In the genomic region with DNA sequence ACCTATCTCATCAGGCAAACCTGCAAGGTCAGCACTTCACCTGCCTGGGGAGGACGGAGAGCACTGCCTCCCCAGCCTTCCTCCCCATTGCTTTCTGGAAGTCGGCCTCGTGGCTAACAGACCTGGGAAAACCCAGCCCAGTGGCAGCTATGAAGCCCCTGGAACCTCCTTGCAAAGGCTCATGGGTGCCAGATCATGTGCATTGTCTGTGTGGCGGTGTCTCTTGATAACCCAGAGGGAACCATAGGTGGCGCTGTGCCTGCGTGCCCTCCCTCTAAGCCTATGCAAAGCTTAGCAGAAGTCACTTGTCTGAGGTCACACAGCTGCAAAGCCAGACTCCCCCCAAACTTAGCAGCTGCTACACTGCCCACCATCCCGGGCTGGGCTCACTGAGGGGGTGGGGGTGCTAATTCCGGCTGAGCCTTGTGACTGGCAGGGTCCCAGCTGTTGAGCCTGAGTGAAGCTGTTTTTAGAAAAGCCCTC, we compare ENCODE assay signal across 8 mouse cellular contexts. TPM values are rescaled to one million over a fixed set of nuclear protein-coding genes. Genes with fewer than 3 reads are reported as not detected.
DNase-seq lines count a peak whose midpoint lies in the region; ATAC-seq and TF ChIP-seq lines count a peak whose summit lies in the region.

No protein-coding gene starts in this region.

- DNase-seq in ovary, postnatal 36 days (ENCODE audit: low spot score), result peak; percentile 54
- DNase-seq in ovary, adult 18-20 months (ENCODE audit: low spot score), result no peak
- DNase-seq in embryonic facial prominence, embryonic 10.5 days (ENCODE audit: low spot score), result peak; percentile 81
- DNase-seq in heart, adult 8-10 months (ENCODE audit: low spot score), result peak; percentile 58
- DNase-seq in kidney, adult 9 months, result peak; percentile 72
- DNase-seq in limb, embryonic 14.5 days (ENCODE audit: low spot score), result peak; percentile 84
- DNase-seq in midbrain, embryonic 14.5 days, result peak; percentile 77
- peak; percentile 83 to 86 for DNase-seq in spleen, postnatal 36 days (ENCODE audit: low spot score in 2 of 2)

- 0 out of 2 replicates have a peak overlapping the region, but pooled peaks have one; percentile 8 for H3K27ac ChIP-seq in embryonic facial prominence, embryonic 10.5 days (replicated peaks)
- H3K27ac ChIP-seq in limb, embryonic 14.5 days (replicated peaks; ENCODE audit: low read depth, low read length), result no peak overlapping the region
- no peak overlapping the region for H3K27ac ChIP-seq in midbrain, embryonic 14.5 days (replicated peaks; ENCODE audit: low read depth, low read length)

- no peaks in the 10 kb centered on the region for H3K36me3 ChIP-seq in embryonic facial prominence, embryonic 10.5 days (replicated peaks)
- peaks cover 4% of the 10 kb centered on the region; the same call in 1 of the 2 replicates for H3K36me3 ChIP-seq in limb, embryonic 14.5 days (ENCODE audit: control insufficient read depth, insufficient read depth, low read length)
- no peaks in the 10 kb centered on the region for H3K36me3 ChIP-seq in midbrain, embryonic 14.5 days (ENCODE audit: control insufficient read depth, insufficient read depth, low read length)

- peak overlapping the region; percentile 3; the same call in 1 of the 2 replicates for H3K9ac ChIP-seq in limb, embryonic 14.5 days (ENCODE audit: low read depth, low read length, severe bottlenecking)
- H3K9ac ChIP-seq in midbrain, embryonic 14.5 days (replicated peaks; ENCODE audit: low read length), result no peak overlapping the region

- 14% methylated on average over 8 of the region's 8 CpGs for WGBS in embryonic facial prominence, embryonic 10.5 days
- WGBS in limb, embryonic 14.5 days, result 16% methylated on average over 7 of the region's 8 CpGs
- 11% methylated on average over 8 of the region's 8 CpGs for WGBS in midbrain, embryonic 14.5 days

- no peaks in the 10 kb centered on the region for H3K9me3 ChIP-seq in embryonic facial prominence, embryonic 10.5 days
- H3K9me3 ChIP-seq in limb, embryonic 14.5 days (ENCODE audit: control insufficient read depth, low read length), result no peaks in the 10 kb centered on the region
- no peaks in the 10 kb centered on the region for H3K9me3 ChIP-seq in midbrain, embryonic 14.5 days (ENCODE audit: control insufficient read depth, low read length)

- peaks cover 57% of the 10 kb centered on the region for H3K27me3 ChIP-seq in embryonic facial prominence, embryonic 10.5 days (replicated peaks; ENCODE audit: low read depth, poor library complexity, severe bottlenecking)
- H3K27me3 ChIP-seq in limb, embryonic 14.5 days (ENCODE audit: control insufficient read depth, insufficient read depth, low read length), result peaks cover 7% of the 10 kb centered on the region; the same call in 1 of the 2 replicates
- H3K27me3 ChIP-seq in midbrain, embryonic 14.5 days (ENCODE audit: control insufficient read depth, insufficient read depth, low read length), result peaks cover 31% of the 10 kb centered on the region; the same call in 1 of the 2 replicates

- H3K4me1 ChIP-seq in embryonic facial prominence, embryonic 10.5 days, result peaks cover 42% of the 10 kb centered on the region
- peaks cover 13% of the 10 kb centered on the region; the same call in 1 of the 2 replicates for H3K4me1 ChIP-seq in limb, embryonic 14.5 days (ENCODE audit: control insufficient read depth, insufficient read depth, low read length)
- 0 out of 2 replicates have a peak, but pooled peaks cover 8% of the 10 kb centered on the region for H3K4me1 ChIP-seq in midbrain, embryonic 14.5 days (ENCODE audit: control insufficient read depth, insufficient read depth, low read length)

- TF ChIP-seq POLR2A in limb, embryonic 14.5 days (IDR thresholded peaks at IDR 0.05; ENCODE audit: borderline replicate concordance, extremely low read depth, insufficient read depth, insufficient read length), result no peak

- ATAC-seq in limb, embryonic 14.5 days (ENCODE audit: low FRiP score, low read depth), result peak; percentile 89
- ATAC-seq in midbrain, embryonic 14.5 days (ENCODE audit: low FRiP score, low TSS enrichment), result peak; percentile 51

- no peak overlapping the region for H3K4me3 ChIP-seq in embryonic facial prominence, embryonic 10.5 days
- no peak overlapping the region for H3K4me3 ChIP-seq in limb, embryonic 14.5 days (replicated peaks; ENCODE audit: low read length)
- no peak overlapping the region for H3K4me3 ChIP-seq in midbrain, embryonic 14.5 days (replicated peaks; ENCODE audit: low read depth, low read length)

- no peak overlapping the region for H3K4me2 ChIP-seq in limb, embryonic 14.5 days (replicated peaks; ENCODE audit: low read depth, low read length, severe bottlenecking)
- H3K4me2 ChIP-seq in midbrain, embryonic 14.5 days (ENCODE audit: low read length), result no peak overlapping the region

RNA-seq across cellular contexts. Expression of a gene that starts 1.9 kb away (rescaled TPM):
- 4.0 and 4.3 TPM in 2 replicates for polyA plus RNA-seq in embryonic facial prominence, embryonic 10.5 days (2016; fragmentation: Nextera tagmentation; extraction: Ambion mirVana)
- 100 to 1,000 TPM; 184 to 207 (median 193) TPM for total RNA-seq in heart, adult 8-10 months (2022)
- polyA plus RNA-seq in limb, embryonic 14.5 days (2012; rRNA removed), result 11.8 and 18.9 TPM in 2 replicates
- polyA plus RNA-seq in limb, embryonic 14.5 days (2014; fragmentation: Nextera tagmentation; extraction: Ambion mirVana), result 13.3 and 15.0 TPM in 2 replicates
- polyA plus RNA-seq in midbrain, embryonic 14.5 days (2014; fragmentation: Nextera tagmentation; extraction: Ambion mirVana), result 2.8 and 3.1 TPM in 2 replicates

RNA-seq across cellular contexts. Expression of a gene that starts 26.5 kb away (rescaled TPM):
- 332 TPM in 2 replicates for polyA plus RNA-seq in embryonic facial prominence, embryonic 10.5 days (2016; fragmentation: Nextera tagmentation; extraction: Ambion mirVana)
- total RNA-seq in heart, adult 8-10 months (2022), result 10 to 100 TPM; 28.3 to 35.2 (median 30.0) TPM
- polyA plus RNA-seq in limb, embryonic 14.5 days (2012; rRNA removed), result 179 and 184 TPM in 2 replicates
- 282 and 284 TPM in 2 replicates for polyA plus RNA-seq in limb, embryonic 14.5 days (2014; fragmentation: Nextera tagmentation; extraction: Ambion mirVana)
- polyA plus RNA-seq in midbrain, embryonic 14.5 days (2014; fragmentation: Nextera tagmentation; extraction: Ambion mirVana), result 62.3 and 63.9 TPM in 2 replicates

RNA-seq across cellular contexts. Expression of a gene that starts 29.4 kb away (rescaled TPM):
- polyA plus RNA-seq in embryonic facial prominence, embryonic 10.5 days (2016; fragmentation: Nextera tagmentation; extraction: Ambion mirVana), result 1.5 and 1.7 TPM in 2 replicates
- total RNA-seq in heart, adult 8-10 months (2022), result 10 to 100 TPM; 14.7 to 19.5 (median 17.7) TPM
- 27.5 and 29.8 TPM in 2 replicates for polyA plus RNA-seq in limb, embryonic 14.5 days (2012; rRNA removed)
- 6.9 and 7.0 TPM in 2 replicates for polyA plus RNA-seq in limb, embryonic 14.5 days (2014; fragmentation: Nextera tagmentation; extraction: Ambion mirVana)
- 0.89 and 1.6 TPM in 2 replicates for polyA plus RNA-seq in midbrain, embryonic 14.5 days (2014; fragmentation: Nextera tagmentation; extraction: Ambion mirVana)

RNA-seq across cellular contexts. Expression of a gene that starts 56.7 kb away (rescaled TPM):
- polyA plus RNA-seq in embryonic facial prominence, embryonic 10.5 days (2016; fragmentation: Nextera tagmentation; extraction: Ambion mirVana), result 47.0 and 53.4 TPM in 2 replicates
- total RNA-seq in heart, adult 8-10 months (2022), result 100 to 1,000 TPM; 161 to 195 (median 179) TPM
- polyA plus RNA-seq in limb, embryonic 14.5 days (2012; rRNA removed), result 305 and 332 TPM in 2 replicates
- polyA plus RNA-seq in limb, embryonic 14.5 days (2014; fragmentation: Nextera tagmentation; extraction: Ambion mirVana), result 148 and 181 TPM in 2 replicates
- 64.8 and 82.1 TPM in 2 replicates for polyA plus RNA-seq in midbrain, embryonic 14.5 days (2014; fragmentation: Nextera tagmentation; extraction: Ambion mirVana)
